Mouse (Mus musculus) cerebellum, postnatal 14 days (tissue): Measurements from ENCODE around the gene Negr1.

Source experiments
- DNase-seq, 2 experiments: peaks; one replicate each; pipeline ENCODE4 v3.0.0; 2021; ENCODE audit warnings: mixed read lengths in 2 of 2

Negr1 gene

GRCm38 (mm10) chr3:157255863-157256262 is 694.3 kb downstream of the Negr1 start:
- DNase-seq: peak in 1 of 2 experiments; percentile 19

DNA sequence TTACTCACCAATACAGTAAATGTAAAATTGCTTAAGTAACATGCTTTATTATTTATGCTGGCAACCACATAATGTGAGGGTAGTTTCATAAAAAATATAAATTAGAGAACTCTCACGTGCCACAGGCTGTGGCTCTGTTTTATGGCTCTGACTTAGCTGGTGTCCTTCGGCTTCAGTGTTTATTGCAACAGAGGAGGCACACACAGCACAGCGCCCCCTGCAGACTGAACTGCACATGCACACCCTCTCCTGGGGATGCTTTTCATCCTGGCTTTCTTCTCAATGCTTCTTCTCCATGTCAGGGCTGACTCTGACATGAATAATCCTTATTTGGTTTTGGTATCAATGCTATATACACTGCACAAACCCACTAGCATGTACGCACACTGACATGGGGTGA is 707.1 kb downstream of the Negr1 start:
- no peak for DNase-seq

DNA sequence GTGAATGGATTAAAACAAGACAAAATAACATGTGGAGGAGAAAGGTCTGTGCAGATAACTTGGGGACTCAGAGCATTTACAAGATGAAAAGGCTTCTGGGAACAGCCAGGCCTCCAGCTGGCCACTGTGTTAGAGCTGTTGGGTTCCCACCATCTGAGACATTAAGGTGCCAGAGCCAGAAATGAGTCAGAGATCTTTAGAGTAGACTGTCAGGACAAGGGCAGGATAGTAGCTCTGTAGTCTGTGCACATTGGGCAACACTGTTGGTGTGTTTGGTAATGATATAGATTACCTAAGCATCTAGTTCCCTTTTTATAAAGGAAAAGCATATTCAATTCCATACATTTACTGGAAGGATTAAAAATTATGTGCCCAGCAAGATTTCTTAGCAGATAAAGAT is 710.8 kb downstream of the Negr1 start:
- no peak for DNase-seq

DNA sequence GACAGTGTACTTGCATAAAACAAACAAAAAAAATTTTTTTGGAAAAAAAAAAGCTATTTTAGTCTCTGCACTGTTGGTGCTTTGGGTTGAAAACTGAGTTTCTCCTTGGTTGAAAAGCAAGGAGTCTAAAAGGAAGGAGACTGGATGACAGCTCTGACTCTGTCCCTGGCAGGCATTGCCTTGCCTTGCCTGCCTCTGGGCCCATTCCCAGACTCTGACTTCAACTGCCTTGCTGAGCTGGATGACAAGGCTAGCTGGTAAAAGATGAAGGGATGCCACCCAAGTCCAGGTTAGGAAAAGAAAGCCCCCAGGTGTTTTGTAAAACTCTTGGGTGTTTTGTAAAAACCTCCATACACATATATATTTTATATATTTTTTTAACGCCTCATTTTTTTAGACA is 712.5 kb downstream of the Negr1 start:
- DNase-seq: no peak

GRCm38 (mm10) chr3:157279717-157280116 is 718.1 kb downstream of the Negr1 start:
- no peak for DNase-seq

- no peak for DNase-seq
Measured at GRCm38 (mm10) chr3:157281259-157281658, 719.7 kb downstream of the Negr1 start.

DNA sequence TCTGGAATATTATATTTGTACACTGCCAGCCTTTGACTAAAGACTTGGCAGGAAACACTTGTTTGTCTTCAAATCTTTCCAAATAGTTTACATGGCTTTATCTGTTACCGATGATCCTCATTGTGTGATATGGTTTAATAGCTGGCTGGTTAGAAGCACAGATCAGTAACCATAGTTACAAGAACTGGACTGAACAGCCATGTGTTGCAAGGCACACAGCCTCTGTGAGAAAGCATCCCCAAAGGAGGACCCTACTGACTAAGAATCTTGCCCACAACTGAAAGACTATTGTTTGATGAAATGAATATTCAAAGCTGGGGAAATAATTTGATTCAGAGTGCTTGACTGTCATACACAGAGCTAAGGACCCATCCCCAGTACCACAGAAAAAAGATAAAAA is 729.7 kb downstream of the Negr1 start:
- no peak for DNase-seq

DNA sequence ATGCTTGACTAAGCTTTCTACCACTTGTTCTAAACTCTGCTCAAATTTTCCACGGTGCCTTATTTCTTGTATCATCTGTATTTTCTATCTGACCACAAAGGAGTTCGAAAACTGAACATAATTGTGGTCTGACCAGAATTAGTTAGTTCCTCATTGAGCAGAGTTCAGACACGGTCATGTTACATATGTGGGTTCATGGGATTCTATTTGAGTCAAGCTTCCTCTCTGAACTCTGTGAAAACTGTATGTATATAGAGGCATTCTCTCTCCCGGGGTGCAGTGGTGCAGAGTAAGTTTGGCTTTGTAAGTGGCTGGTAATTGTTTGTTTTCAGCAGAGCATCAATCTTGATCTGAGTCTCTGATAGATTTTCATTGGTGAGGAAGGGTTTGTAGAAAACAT is 735.6 kb downstream of the Negr1 start:
- DNase-seq: no peak

- no peak for DNase-seq
Measured at GRCm38 (mm10) chr3:157303430-157304116, 742.0 kb downstream of the Negr1 start.

DNA sequence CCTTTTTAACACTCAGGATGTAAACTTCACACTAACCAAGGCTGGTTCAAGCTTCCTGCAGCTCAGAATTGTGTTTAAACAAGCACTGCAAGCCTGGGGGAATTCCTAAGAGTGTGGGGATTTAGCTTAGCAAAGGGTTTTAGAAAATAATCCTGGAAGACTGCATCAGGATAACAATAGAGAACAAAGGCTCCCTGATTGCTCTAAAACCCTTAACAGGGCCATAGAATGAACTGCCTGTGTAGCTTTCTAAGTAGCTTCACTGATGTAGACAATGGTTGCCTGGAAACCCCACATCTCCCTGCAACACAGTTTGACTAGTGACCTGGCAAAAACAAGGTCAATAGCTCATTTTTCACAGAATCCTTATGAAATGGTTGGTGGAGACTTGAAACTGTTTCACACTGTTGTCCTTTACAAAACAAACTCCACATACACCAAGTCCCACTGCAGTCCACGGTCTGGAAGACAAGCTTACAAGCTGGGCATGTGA is 759.5 kb downstream of the Negr1 start:
- no peak for DNase-seq

DNA sequence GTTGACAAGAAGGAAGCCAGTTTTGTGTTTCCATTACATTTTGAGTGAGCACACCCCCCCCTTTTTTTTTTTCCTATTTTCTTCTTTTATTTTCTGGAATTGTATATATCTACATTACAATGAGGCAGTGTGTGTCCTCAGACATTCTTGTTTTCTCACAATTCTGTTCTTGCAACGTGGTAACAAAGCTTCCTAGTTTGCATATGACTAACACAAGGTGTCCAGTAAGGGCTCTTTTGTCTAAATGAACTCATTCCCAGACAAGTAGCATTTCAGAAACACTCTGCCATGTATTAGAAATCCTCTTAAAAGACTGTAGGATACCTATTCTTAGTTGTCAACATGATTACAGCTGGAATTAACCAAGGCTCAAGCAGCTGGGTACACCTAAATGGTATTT is 760.2 kb downstream of the Negr1 start:
- no peak for DNase-seq

- DNase-seq: no peak
Measured at GRCm38 (mm10) chr3:157334169-157334568, 772.6 kb downstream of the Negr1 start.

DNA sequence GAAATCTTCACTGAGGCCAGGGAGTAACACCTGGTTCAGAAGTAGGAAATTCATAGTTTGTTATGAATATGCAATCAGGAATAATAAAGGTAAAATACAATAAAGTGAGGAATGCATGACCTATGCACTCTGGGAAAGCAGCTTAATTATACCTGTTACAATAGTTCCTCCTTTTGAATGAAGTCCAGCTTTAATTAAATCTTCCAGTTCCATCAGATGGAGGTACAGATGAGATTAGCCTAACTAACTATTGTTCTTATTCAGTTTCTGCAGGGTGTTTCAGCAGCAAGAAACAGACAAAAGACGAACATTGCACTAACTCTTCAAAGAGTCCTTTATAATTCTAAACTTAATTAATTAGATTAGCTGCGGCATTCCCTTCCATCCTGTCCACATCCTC is 787.9 kb downstream of the Negr1 start:
- no peak for DNase-seq

GRCm38 (mm10) chr3:157358905-157359304 is 797.3 kb downstream of the Negr1 start:
- peak; percentile 5 to 21 for DNase-seq

- DNase-seq: no peak
Measured at GRCm38 (mm10) chr3:157359840-157360239, 798.2 kb downstream of the Negr1 start.
